Mouse (Mus musculus): ENCODE results near the gene Gm19684. TPM values are rescaled to one million over a fixed set of nuclear protein-coding genes. Genes with fewer than 3 reads are reported as not detected.
"Not testable (repeated sequence)": the region's sequence is repeated elsewhere in the genome, so short reads cannot be mapped to it uniquely, and the experiment has no call there.

Gene Gm19684
- polyA plus RNA-seq, 1 experiment: 0.44 TPM

DNA sequence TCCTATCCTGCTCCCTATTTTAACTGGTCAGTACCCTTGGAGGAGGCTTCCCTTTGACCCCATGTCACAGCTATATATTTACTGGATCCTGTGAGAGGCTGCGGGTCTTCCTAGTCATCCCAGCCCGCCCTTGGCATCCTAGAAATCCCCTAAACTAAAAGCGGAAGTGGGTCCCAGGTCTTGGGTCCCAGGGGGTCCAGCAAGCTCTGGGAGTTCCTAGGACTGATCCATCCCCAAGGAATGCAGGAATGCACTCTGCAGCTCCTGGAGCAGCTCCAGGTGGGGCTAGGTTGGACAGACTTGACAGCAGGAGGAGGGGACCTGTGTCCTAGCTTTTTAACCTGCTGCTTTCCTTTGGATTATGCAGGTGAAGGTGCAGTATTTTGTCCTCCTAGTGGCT, 27.5 kb upstream of the Gm19684 start:
- TF ChIP-seq CTCF (IDR thresholded peaks at IDR 0.05; ENCODE audit: extremely low read depth, insufficient read depth, insufficient read length, insufficient replicate concordance) (no peak), POLR2A (IDR thresholded peaks at IDR 0.05; ENCODE audit: low read depth, low read length) (no peak)
- Histone ChIP-seq H3K27me3 (ENCODE audit: control insufficient read depth, insufficient read depth, low read length) (no peaks in the 10 kb centered on the region), H3K36me3 (ENCODE audit: control insufficient read depth, insufficient read depth, low read length) (no peaks in the 10 kb centered on the region), H3K4me3 (ENCODE audit: extremely low read depth, insufficient read depth, insufficient read length) (no peak overlapping the region), H3K27ac (ENCODE audit: insufficient read depth, low read length) (no peak overlapping the region), H3K4me1 (ENCODE audit: control insufficient read depth, insufficient read depth, insufficient read length) (no peaks in the 10 kb centered on the region)
- 40% methylated on average over 3 of the region's 3 CpGs for WGBS
- DNase-seq (ENCODE audit: low read depth in 1 of 2, low spot score in 2 of 2): no peak

DNA sequence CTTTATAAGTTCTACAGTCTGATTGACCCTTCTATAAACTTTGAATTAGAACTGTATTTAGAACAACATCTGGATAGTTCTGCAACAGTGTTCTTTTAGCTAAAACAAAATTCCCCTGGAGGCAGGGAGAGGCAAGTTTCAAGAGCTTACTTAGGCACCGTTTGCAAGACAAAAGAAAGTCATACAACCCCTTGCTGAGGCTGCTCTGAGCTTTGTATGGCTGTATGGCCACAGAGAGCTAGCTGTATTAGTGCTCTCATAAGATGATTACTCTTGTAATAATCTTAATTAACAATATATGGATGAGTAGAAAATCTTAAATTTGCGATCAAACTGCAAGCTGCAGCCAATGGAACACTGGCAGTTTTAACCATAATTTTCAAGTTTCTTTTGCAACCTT, 21.9 kb upstream of the Gm19684 start:
- DNase-seq (ENCODE audit: low read depth in 1 of 2, low spot score in 2 of 2); H3K27me3 ChIP-seq (ENCODE audit: control insufficient read depth, insufficient read depth, low read length); H3K4me1 ChIP-seq (ENCODE audit: control insufficient read depth, insufficient read depth, insufficient read length); H3K4me3 ChIP-seq (ENCODE audit: extremely low read depth, insufficient read depth, insufficient read length); H3K27ac ChIP-seq (ENCODE audit: insufficient read depth, low read length); H3K36me3 ChIP-seq (ENCODE audit: control insufficient read depth, insufficient read depth, low read length): not testable (repeated sequence)
- WGBS: 81% methylated on average over 2 of the region's 2 CpGs

GRCm38 (mm10) chr17:36102091-36102490, 19.4 kb upstream of the Gm19684 start:
- DNase-seq (ENCODE audit: low read depth in 1 of 2, low spot score in 2 of 2); H3K36me3 ChIP-seq (ENCODE audit: control insufficient read depth, insufficient read depth, low read length); H3K27ac ChIP-seq (ENCODE audit: insufficient read depth, low read length); H3K4me1 ChIP-seq (ENCODE audit: control insufficient read depth, insufficient read depth, insufficient read length); H3K27me3 ChIP-seq (ENCODE audit: control insufficient read depth, insufficient read depth, low read length); H3K4me3 ChIP-seq (ENCODE audit: extremely low read depth, insufficient read depth, insufficient read length): not testable (repeated sequence)
- WGBS: 91% methylated on average over 12 of the region's 12 CpGs

GRCm38 (mm10) chr17:36110129-36110528, 11.3 kb upstream of the Gm19684 start:
- H3K4me3 ChIP-seq (ENCODE audit: extremely low read depth, insufficient read depth, insufficient read length); DNase-seq (ENCODE audit: low read depth in 1 of 2, low spot score in 2 of 2); H3K4me1 ChIP-seq (ENCODE audit: control insufficient read depth, insufficient read depth, insufficient read length); H3K36me3 ChIP-seq (ENCODE audit: control insufficient read depth, insufficient read depth, low read length); H3K27me3 ChIP-seq (ENCODE audit: control insufficient read depth, insufficient read depth, low read length); H3K27ac ChIP-seq (ENCODE audit: insufficient read depth, low read length): not testable (repeated sequence)
- 71% methylated on average over 3 of the region's 3 CpGs for WGBS

GRCm38 (mm10) chr17:36110641-36111509, 10.6 kb upstream of the Gm19684 start:
- Histone ChIP-seq H3K27ac (ENCODE audit: insufficient read depth, low read length) (peak overlapping the region; percentile 34; the same call in 1 of the 2 replicates), H3K4me3 (ENCODE audit: extremely low read depth, insufficient read depth, insufficient read length) (peak overlapping the region; percentile 75)
- not testable (repeated sequence) for H3K27me3 ChIP-seq (ENCODE audit: control insufficient read depth, insufficient read depth, low read length); H3K36me3 ChIP-seq (ENCODE audit: control insufficient read depth, insufficient read depth, low read length); H3K4me1 ChIP-seq (ENCODE audit: control insufficient read depth, insufficient read depth, insufficient read length)
- DNase-seq (ENCODE audit: low read depth in 1 of 2, low spot score in 2 of 2): peak in 1 of 2 experiments; percentile 32
- WGBS: 3% methylated on average over 57 of the region's 57 CpGs
- peak; percentile 5; the same call in 1 of the 2 replicates for TF ChIP-seq CTCF (IDR thresholded peaks at IDR 0.05; ENCODE audit: extremely low read depth, insufficient read depth, insufficient read length, insufficient replicate concordance)

GRCm38 (mm10) chr17:36111510-36111868, 10.0 kb upstream of the Gm19684 start:
- not testable (repeated sequence) for H3K27me3 ChIP-seq (ENCODE audit: control insufficient read depth, insufficient read depth, low read length); H3K4me1 ChIP-seq (ENCODE audit: control insufficient read depth, insufficient read depth, insufficient read length); H3K36me3 ChIP-seq (ENCODE audit: control insufficient read depth, insufficient read depth, low read length)
- Histone ChIP-seq H3K4me3 (ENCODE audit: extremely low read depth, insufficient read depth, insufficient read length) (peak overlapping the region; percentile 75), H3K27ac (ENCODE audit: insufficient read depth, low read length) (peak overlapping the region; percentile 34; the same call in 1 of the 2 replicates)
- peak; percentile 9; the same call in 1 of the 2 replicates for TF ChIP-seq POLR2A (IDR thresholded peaks at IDR 0.05; ENCODE audit: low read depth, low read length)
- 0% methylated on average over 10 of the region's 10 CpGs for WGBS
- peak; percentile 50 to 61 for DNase-seq (ENCODE audit: low read depth in 1 of 2, low spot score in 2 of 2)

- not testable (repeated sequence) for H3K4me3 ChIP-seq (ENCODE audit: extremely low read depth, insufficient read depth, insufficient read length); H3K27me3 ChIP-seq (ENCODE audit: control insufficient read depth, insufficient read depth, low read length); H3K4me1 ChIP-seq (ENCODE audit: control insufficient read depth, insufficient read depth, insufficient read length); H3K27ac ChIP-seq (ENCODE audit: insufficient read depth, low read length); DNase-seq (ENCODE audit: low read depth in 1 of 2, low spot score in 2 of 2); H3K36me3 ChIP-seq (ENCODE audit: control insufficient read depth, insufficient read depth, low read length)
- peak; percentile 24; the same call in 1 of the 2 replicates for TF ChIP-seq CTCF (IDR thresholded peaks at IDR 0.05; ENCODE audit: extremely low read depth, insufficient read depth, insufficient read length, insufficient replicate concordance)
- 34% methylated on average over 6 of the region's 6 CpGs for WGBS
Observed at GRCm38 (mm10) chr17:36113979-36114593, 7.4 kb upstream of the Gm19684 start.

GRCm38 (mm10) chr17:36116545-36116944, 4.9 kb upstream of the Gm19684 start:
- not testable (repeated sequence) for H3K27me3 ChIP-seq (ENCODE audit: control insufficient read depth, insufficient read depth, low read length); DNase-seq (ENCODE audit: low read depth in 1 of 2, low spot score in 2 of 2); H3K27ac ChIP-seq (ENCODE audit: insufficient read depth, low read length); H3K36me3 ChIP-seq (ENCODE audit: control insufficient read depth, insufficient read depth, low read length); H3K4me3 ChIP-seq (ENCODE audit: extremely low read depth, insufficient read depth, insufficient read length)
- 72% methylated on average over 3 of the region's 3 CpGs for WGBS
- H3K4me1 ChIP-seq (ENCODE audit: control insufficient read depth, insufficient read depth, insufficient read length): peaks cover 10% of the 10 kb centered on the region; the same call in 1 of the 2 replicates

DNA sequence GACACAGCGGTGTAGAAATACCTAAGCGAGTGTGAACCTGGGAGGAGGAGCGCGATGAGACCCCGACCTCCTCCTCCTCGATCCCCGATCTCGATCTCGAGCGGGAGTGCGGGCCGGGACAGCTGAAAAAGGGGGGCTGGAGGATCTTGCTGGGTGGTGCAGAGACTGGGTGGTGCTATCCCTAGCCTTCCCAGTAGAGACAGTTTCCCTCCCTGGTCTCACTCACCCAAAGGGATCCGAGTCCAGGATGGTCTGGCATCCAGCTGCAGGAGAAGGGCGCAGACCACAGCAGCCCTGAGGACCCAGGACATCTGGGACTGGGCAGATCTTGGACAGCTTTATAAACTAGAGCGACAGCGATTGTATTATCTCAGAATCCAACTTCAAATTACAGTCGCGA, 639 bp upstream of the Gm19684 start:
- Histone ChIP-seq H3K4me1 (ENCODE audit: control insufficient read depth, insufficient read depth, insufficient read length) (peaks cover 12% of the 10 kb centered on the region; the same call in 1 of the 2 replicates), H3K4me3 (ENCODE audit: extremely low read depth, insufficient read depth, insufficient read length) (peak overlapping the region; percentile 63), H3K27ac (ENCODE audit: insufficient read depth, low read length) (0 out of 2 replicates have a peak overlapping the region, but pooled peaks have one; percentile 22)
- DNase-seq (ENCODE audit: low read depth in 1 of 2, low spot score in 2 of 2); H3K36me3 ChIP-seq (ENCODE audit: control insufficient read depth, insufficient read depth, low read length); H3K27me3 ChIP-seq (ENCODE audit: control insufficient read depth, insufficient read depth, low read length): not testable (repeated sequence)
- WGBS: 12% methylated on average over 18 of the region's 18 CpGs

DNA sequence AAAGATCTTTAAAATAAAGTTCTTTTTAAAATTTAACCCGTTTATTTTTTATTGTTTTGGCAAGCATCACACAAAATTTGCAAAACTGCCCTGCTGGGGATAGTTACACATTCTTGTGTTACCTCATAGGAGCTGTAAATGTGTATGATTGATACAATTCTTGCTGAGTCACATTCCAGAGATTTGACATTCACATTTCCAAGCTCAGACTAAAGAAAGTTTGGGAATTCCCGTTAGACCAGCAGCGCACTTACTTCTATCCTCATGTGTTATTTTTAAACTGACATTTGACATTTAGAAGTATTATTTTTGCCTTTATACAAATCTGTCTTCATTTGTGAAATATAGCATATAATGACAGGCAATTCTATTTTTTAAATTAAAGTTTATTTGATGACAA, 2.6 kb downstream of the Gm19684 start:
- not testable (repeated sequence) for DNase-seq (ENCODE audit: low read depth in 1 of 2, low spot score in 2 of 2); H3K4me3 ChIP-seq (ENCODE audit: extremely low read depth, insufficient read depth, insufficient read length); H3K27me3 ChIP-seq (ENCODE audit: control insufficient read depth, insufficient read depth, low read length); H3K4me1 ChIP-seq (ENCODE audit: control insufficient read depth, insufficient read depth, insufficient read length); H3K27ac ChIP-seq (ENCODE audit: insufficient read depth, low read length); H3K36me3 ChIP-seq (ENCODE audit: control insufficient read depth, insufficient read depth, low read length)
- WGBS: 82% methylated on average over 3 of the region's 3 CpGs

Data from spleen, adult 2 months (tissue).